Comparison of ENCODE assay signal across 17 mouse cellular contexts in genomic region chr1:194548243-194548642, GRCm38 (mm10).
"Had no signal": no experiment of that assay in that cellular context is flagged by ENCODE, and none has a peak within 500 bp of the region (broad histone marks: within the 10 kb centered on the region; RNA-seq: fewer than 3 reads in every experiment).

No protein-coding gene starts in this region.

- H3K36me3 ChIP-seq: neural tube, embryonic 12.5 days; neural tube, embryonic 13.5 days; neural tube, embryonic 15.5 days; stomach, embryonic 15.5 days had no signal

- H3K27ac ChIP-seq: neural tube, embryonic 12.5 days; neural tube, embryonic 13.5 days; neural tube, embryonic 15.5 days; stomach, embryonic 15.5 days; stomach, postnatal 0 days had no signal

- H3K9ac ChIP-seq: neural tube, embryonic 12.5 days; neural tube, embryonic 13.5 days; neural tube, embryonic 15.5 days; stomach, embryonic 15.5 days had no signal

- H3K4me1 ChIP-seq: neural tube, embryonic 12.5 days; neural tube, embryonic 13.5 days; neural tube, embryonic 15.5 days; stomach, embryonic 15.5 days had no signal

- DNase-seq: retina, postnatal 1 day; right cerebral cortex, adult 18-20 months; right cerebral cortex, postnatal 14 days; right cerebral cortex, postnatal 25 days; right cerebral cortex, postnatal 4 days; spleen, adult 18-20 months; thymus, adult 18-20 months; thymus, adult 2 months; thymus, postnatal 14 days; thymus, postnatal 25 days; thymus, postnatal 36 days; thymus, postnatal 4 days had no signal

- H3K4me3 ChIP-seq: neural tube, embryonic 12.5 days; neural tube, embryonic 13.5 days; neural tube, embryonic 15.5 days; stomach, embryonic 15.5 days had no signal

- H3K4me2 ChIP-seq: neural tube, embryonic 12.5 days; neural tube, embryonic 13.5 days; neural tube, embryonic 15.5 days; stomach, embryonic 15.5 days had no signal

- H3K27me3 ChIP-seq: neural tube, embryonic 12.5 days; neural tube, embryonic 13.5 days; neural tube, embryonic 15.5 days; stomach, embryonic 15.5 days had no signal

- H3K9me3 ChIP-seq: neural tube, embryonic 12.5 days; neural tube, embryonic 13.5 days; neural tube, embryonic 15.5 days; stomach, embryonic 15.5 days had no signal
